Mouse (Mus musculus) cerebellum, adult 2 months (tissue): ENCODE results near the gene Cep170.

Experiments
- CTCF ChIP-seq: fragments of 200-500 bp; IDR thresholded peaks from 2 replicates; pipeline ENCODE4 v1.5.1; 2011; ENCODE audit warnings: low read depth, mild to moderate bottlenecking, control low read depth, low read length, moderate library complexity, borderline replicate concordance; ENCODE audit not compliant: insufficient read depth
- POLR2A ChIP-seq: fragments of 200-500 bp; IDR thresholded peaks from 2 replicates; pipeline ENCODE4 v1.6.1; 2011; ENCODE audit warnings: low read length, control low read depth, borderline replicate concordance; ENCODE audit not compliant: insufficient read depth

GRCm38 (mm10) chr1:176798673-176799072, 15.2 kb downstream of the Cep170 start:
- TF ChIP-seq POLR2A (no peak), CTCF (no peak)
